Mouse (Mus musculus) forebrain, embryonic 14.5 days (tissue): ENCODE results near the gene Met. TPM values are rescaled to one million over a fixed set of nuclear protein-coding genes. Genes with fewer than 3 reads are reported as not detected.

Experiments used
- polyA plus RNA-seq: library from polyadenylated mRNA; unstranded; fragments of >200 nt; fragmentation: Nextera tagmentation; extraction: Ambion mirVana; gene quantifications from 2 replicates; pipeline ENCODE4 v1.2.1, GENCODE M21; 2014

Gene Met
- polyA plus RNA-seq, 1 experiment from 2014 or later: 0.98 TPM

Other genes with a start within 250 kb of the Met start
- gene Cav2, start 182.6 kb upstream of the Met start, polyA plus RNA-seq: 12.1 and 14.3 TPM in 2 replicates
- 32.3 and 40.3 TPM in 2 replicates for gene Cav1, start 157.5 kb upstream of the Met start, polyA plus RNA-seq
- 276 and 299 TPM in 2 replicates for gene Capza2, start 172.4 kb downstream of the Met start, polyA plus RNA-seq
- gene St7, start 229.1 kb downstream of the Met start, polyA plus RNA-seq: 55.2 and 60.3 TPM in 2 replicates